Mouse (Mus musculus) C2C12 (cell line): ENCODE results near the gene Muc4. TPM values are rescaled to one million over a fixed set of nuclear protein-coding genes. Genes with fewer than 3 reads are reported as not detected.

Source experiments
- H3K27me3 ChIP-seq: one replicate; pipeline ENCODE4 v1.6.1; 2011; ENCODE audit not compliant: control insufficient read depth, insufficient read depth, insufficient read length
- H3K36me3 ChIP-seq: one replicate; pipeline ENCODE4 v1.6.1; 2011; ENCODE audit not compliant: control insufficient read depth, insufficient read depth
- H3K4me3 ChIP-seq: one replicate; pipeline ENCODE4 v1.5.1; 2011; ENCODE audit warnings: mild to moderate bottlenecking, control low read depth; ENCODE audit not compliant: poor library complexity, insufficient read depth, severe bottlenecking
- H3K79me2 ChIP-seq: one replicate; pipeline ENCODE4 v1.6.1; 2011; ENCODE audit not compliant: control insufficient read depth, insufficient read depth
- H3K79me3 ChIP-seq: one replicate; pipeline ENCODE4 v1.6.1; 2011; ENCODE audit warnings: low read depth, control low read depth
- H3ac ChIP-seq: one replicate; pipeline ENCODE3; 2011; ENCODE audit warnings: low read depth; ENCODE audit not compliant: control insufficient read depth, insufficient read length
- CEBPB ChIP-seq: IDR thresholded peaks from one replicate; pipeline ENCODE4 v1.6.1; 2011; ENCODE audit warnings: low read depth, mild to moderate bottlenecking, control low read depth, moderate library complexity
- CTCF ChIP-seq: IDR thresholded peaks from one replicate; pipeline ENCODE4 v1.5.1; 2011; ENCODE audit not compliant: control insufficient read depth, insufficient read depth, insufficient read length
- FOSL1 ChIP-seq: IDR thresholded peaks from one replicate; pipeline ENCODE4 v1.8.0; 2011; ENCODE audit warnings: mild to moderate bottlenecking, low read length; ENCODE audit not compliant: poor library complexity, insufficient read depth, severe bottlenecking
- MAX ChIP-seq: IDR thresholded peaks from one replicate; pipeline ENCODE4 v1.6.1; 2011; ENCODE audit warnings: mild to moderate bottlenecking, control low read depth
- MYOD1 ChIP-seq: IDR thresholded peaks from one replicate; pipeline ENCODE4 v1.6.1; 2011; ENCODE audit warnings: low read depth; ENCODE audit not compliant: control insufficient read depth, insufficient read length
- MYOG ChIP-seq: IDR thresholded peaks from one replicate; pipeline ENCODE4 v1.6.1; 2011; ENCODE audit not compliant: control insufficient read depth, insufficient read length; ENCODE audit errors: extremely low read depth
- USF1 ChIP-seq: IDR thresholded peaks from one replicate; pipeline ENCODE4 v1.6.1; 2011; ENCODE audit warnings: low read depth, mild to moderate bottlenecking, control low read depth, moderate library complexity
- polyA plus RNA-seq: library from polyadenylated mRNA; unstranded; fragments of >200 nt; fragmentation: generic; extraction: Trizol; gene quantifications from one replicate; pipeline ENCODE4 v1.2.1, GENCODE M21; 2012; ENCODE audit warnings: missing spikeins

Muc4 gene
- polyA plus RNA-seq, 1 experiment = 0.01 TPM

- Histone ChIP-seq H3ac (no peak overlapping the region), H3K79me2 (no peaks in the 10 kb centered on the region), H3K27me3 (no peaks in the 10 kb centered on the region), H3K4me3 (no peak overlapping the region), H3K79me3 (no peaks in the 10 kb centered on the region), H3K36me3 (no peaks in the 10 kb centered on the region)
- TF ChIP-seq USF1 (no peak), MYOD1 (no peak), MYOG (no peak), CTCF (no peak), CEBPB (no peak), MAX (no peak), FOSL1 (no peak)
These were observed 43.3 kb downstream of the Muc4 start for GRCm38 (mm10) chr16:32778956-32779355.

DNA sequence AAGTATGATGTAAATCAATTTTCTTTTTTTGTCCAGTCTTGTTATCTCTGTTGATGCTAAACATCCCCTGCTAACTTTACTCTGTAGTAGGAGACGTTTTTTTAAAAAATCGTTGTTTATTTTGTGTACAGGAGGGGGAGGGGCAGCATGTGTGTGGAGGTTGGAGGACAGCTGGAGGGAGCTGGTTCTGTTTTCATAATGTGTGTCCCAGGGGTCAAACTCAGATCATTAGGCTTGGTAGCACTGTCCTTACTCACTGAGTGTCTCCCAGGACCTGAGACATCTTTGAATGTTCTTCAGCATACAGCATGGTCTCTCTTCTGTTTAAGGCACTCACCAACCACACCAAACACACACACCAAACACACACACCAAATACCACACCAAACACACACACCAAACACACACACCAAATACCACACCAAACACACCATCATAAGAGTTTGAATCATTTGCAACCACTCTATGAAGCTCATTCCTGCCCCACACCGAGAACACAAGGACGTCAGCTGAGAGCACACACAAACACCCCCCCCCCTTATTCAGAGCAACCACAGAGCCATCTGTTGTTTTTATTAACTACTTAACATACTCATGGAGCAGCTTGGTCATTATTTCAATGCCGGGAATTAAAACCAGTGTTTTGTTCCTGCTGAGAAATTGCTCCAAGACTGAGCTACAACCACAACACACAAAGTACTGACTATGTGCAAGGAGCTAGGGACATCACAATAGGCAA is 47.8 kb downstream of the Muc4 start:
- Histone ChIP-seq H3K4me3 (no peak overlapping the region), H3K36me3 (no peaks in the 10 kb centered on the region), H3K79me3 (no peaks in the 10 kb centered on the region), H3ac (no peak overlapping the region), H3K27me3 (no peaks in the 10 kb centered on the region), H3K79me2 (no peaks in the 10 kb centered on the region)
- TF ChIP-seq CTCF (no peak), CEBPB (no peak), FOSL1 (no peak), MYOD1 (no peak), USF1 (no peak), MYOG (no peak), MAX (no peak)

DNA sequence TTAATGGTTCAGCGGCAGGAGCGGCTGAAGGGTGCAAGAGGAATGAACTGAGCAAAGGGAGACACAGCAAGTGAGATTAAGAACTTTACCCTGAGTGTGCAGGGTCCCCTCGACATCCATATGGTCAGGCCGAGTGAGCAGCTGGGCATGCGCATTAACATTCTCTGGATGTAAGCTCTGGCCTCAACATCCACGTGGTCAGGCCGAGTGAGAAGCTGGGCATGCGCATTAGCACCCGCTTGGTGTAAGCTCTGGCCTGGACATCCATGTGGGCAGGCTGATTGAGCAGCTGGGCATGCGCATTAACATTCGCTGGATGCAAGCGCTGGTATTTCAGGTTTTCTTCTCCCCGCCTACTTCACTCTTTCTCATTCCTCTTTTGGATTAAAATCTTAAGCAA is 49.2 kb downstream of the Muc4 start:
- no peaks in the 10 kb centered on the region for H3K79me2 ChIP-seq
- no peak overlapping the region for H3ac ChIP-seq
- no peak overlapping the region for H3K4me3 ChIP-seq
- no peaks in the 10 kb centered on the region for H3K27me3 ChIP-seq
- H3K79me3 ChIP-seq = no peaks in the 10 kb centered on the region
- no peak for TF ChIP-seq CEBPB
- TF ChIP-seq MAX = no peak
- TF ChIP-seq MYOG = no peak
- no peak for TF ChIP-seq USF1
- TF ChIP-seq FOSL1 = no peak
- no peak for TF ChIP-seq CTCF
- TF ChIP-seq MYOD1 = no peak
- H3K36me3 ChIP-seq = no peaks in the 10 kb centered on the region

DNA sequence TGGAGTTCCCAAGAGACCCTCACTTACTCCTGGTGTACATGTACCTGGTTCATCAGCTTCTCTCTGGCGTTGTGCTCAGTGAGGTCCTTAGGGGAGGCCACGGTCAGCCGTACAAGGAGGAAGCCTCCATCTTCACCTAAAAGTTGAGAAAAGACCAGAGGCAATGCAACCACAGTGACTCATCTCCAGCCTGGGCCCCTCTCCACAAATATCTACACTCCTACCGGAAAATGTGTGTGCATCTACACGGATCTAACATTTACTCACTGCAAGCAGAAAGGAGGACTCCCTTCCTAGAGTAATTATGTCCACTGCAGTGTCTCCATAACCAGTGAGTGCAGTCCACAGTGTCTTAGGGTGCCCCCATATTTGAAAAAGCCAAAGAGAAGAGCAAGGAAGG is 54.4 kb downstream of the Muc4 start:
- no peak overlapping the region for H3K4me3 ChIP-seq
- H3K27me3 ChIP-seq = no peaks in the 10 kb centered on the region
- H3ac ChIP-seq = no peak overlapping the region
- H3K79me3 ChIP-seq = no peaks in the 10 kb centered on the region
- no peaks in the 10 kb centered on the region for H3K36me3 ChIP-seq
- TF ChIP-seq MYOD1 = no peak
- no peak for TF ChIP-seq USF1
- no peak for TF ChIP-seq MAX
- H3K79me2 ChIP-seq = no peaks in the 10 kb centered on the region

GRCm38 (mm10) chr16:32795177-32795576 is 59.5 kb downstream of the Muc4 start:
- H3K4me3 ChIP-seq = no peak overlapping the region
- no peaks in the 10 kb centered on the region for H3K79me2 ChIP-seq
- H3ac ChIP-seq = no peak overlapping the region
- no peak for TF ChIP-seq MAX
- no peak for TF ChIP-seq CEBPB
- TF ChIP-seq FOSL1 = no peak
- no peak for TF ChIP-seq USF1
- H3K36me3 ChIP-seq = no peaks in the 10 kb centered on the region
- H3K27me3 ChIP-seq = no peaks in the 10 kb centered on the region
- H3K79me3 ChIP-seq = no peaks in the 10 kb centered on the region
